Mouse (Mus musculus): Measurements from ENCODE around the gene Psmb7. TPM values are rescaled to one million over a fixed set of nuclear protein-coding genes. Genes with fewer than 3 reads are reported as not detected.

The Psmb7 gene
- polyA plus RNA-seq, 1 experiment from 2014 or later: 296 TPM

GRCm38 (mm10) chr2:38641761-38642160 lies 2.1 kb downstream of the Psmb7 start:
- H3K4me2 ChIP-seq: no peak overlapping the region
- ATAC-seq (ENCODE audit: insufficient number of reproducible peaks, insufficient read depth, low FRiP score, low TSS enrichment, low read depth): no peak
- 97% methylated on average over 1 of the region's 1 CpGs for WGBS
- H3K4me1 ChIP-seq (replicated peaks): peaks cover 14% of the 10 kb centered on the region
- no peaks in the 10 kb centered on the region for H3K27me3 ChIP-seq
- peaks cover 52% of the 10 kb centered on the region for H3K36me3 ChIP-seq
- H3K9me3 ChIP-seq: no peaks in the 10 kb centered on the region
- H3K27ac ChIP-seq: no peak overlapping the region
- no peak overlapping the region for H3K9ac ChIP-seq (replicated peaks)
- no peak overlapping the region for H3K4me3 ChIP-seq (replicated peaks)

GRCm38 (mm10) chr2:38637716-38638267 lies 6.1 kb downstream of the Psmb7 start:
- ATAC-seq (ENCODE audit: insufficient number of reproducible peaks, insufficient read depth, low FRiP score, low TSS enrichment, low read depth): no peak

DNA sequence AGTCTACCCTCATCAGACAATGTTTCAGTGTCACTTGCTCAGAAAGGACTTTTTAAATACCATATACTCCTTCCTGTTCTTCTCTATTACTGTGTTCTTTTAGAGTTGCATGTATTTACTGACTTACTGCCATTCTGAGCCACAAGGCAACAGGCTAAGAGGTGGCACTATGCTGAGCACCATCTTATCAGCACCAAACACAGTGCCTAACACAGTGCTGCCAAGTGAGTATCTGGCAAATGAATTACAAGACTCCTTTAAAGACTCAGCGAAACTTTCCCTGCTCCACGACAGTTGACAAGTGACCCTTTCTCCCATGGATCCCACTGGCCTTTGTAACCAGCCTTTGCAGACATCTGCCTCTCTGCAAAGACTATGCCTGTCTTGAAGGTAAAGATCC lies 13.3 kb downstream of the Psmb7 start:
- H3K36me3 ChIP-seq: peaks cover 94% of the 10 kb centered on the region
- 88% methylated on average over 2 of the region's 2 CpGs for WGBS
- no peak overlapping the region for H3K9ac ChIP-seq (replicated peaks)
- ATAC-seq (ENCODE audit: insufficient number of reproducible peaks, insufficient read depth, low FRiP score, low TSS enrichment, low read depth): no peak
- H3K4me3 ChIP-seq (replicated peaks): no peak overlapping the region
- no peak overlapping the region for H3K4me2 ChIP-seq
- H3K27me3 ChIP-seq: no peaks in the 10 kb centered on the region
- no peaks in the 10 kb centered on the region for H3K4me1 ChIP-seq (replicated peaks)
- no peak overlapping the region for H3K27ac ChIP-seq
- no peaks in the 10 kb centered on the region for H3K9me3 ChIP-seq

More at GRCm38 (mm10) chr2:38637716-38638267, 6.1 kb downstream of the Psmb7 start:
- 76% methylated on average over 4 of the region's 4 CpGs for WGBS
- Histone ChIP-seq H3K4me1 (replicated peaks) (peaks cover 5% of the 10 kb centered on the region), H3K4me3 (replicated peaks) (no peak overlapping the region), H3K9ac (replicated peaks) (no peak overlapping the region), H3K27ac (no peak overlapping the region), H3K36me3 (peaks cover 90% of the 10 kb centered on the region), H3K9me3 (no peaks in the 10 kb centered on the region), H3K4me2 (no peak overlapping the region), H3K27me3 (no peaks in the 10 kb centered on the region)

DNA sequence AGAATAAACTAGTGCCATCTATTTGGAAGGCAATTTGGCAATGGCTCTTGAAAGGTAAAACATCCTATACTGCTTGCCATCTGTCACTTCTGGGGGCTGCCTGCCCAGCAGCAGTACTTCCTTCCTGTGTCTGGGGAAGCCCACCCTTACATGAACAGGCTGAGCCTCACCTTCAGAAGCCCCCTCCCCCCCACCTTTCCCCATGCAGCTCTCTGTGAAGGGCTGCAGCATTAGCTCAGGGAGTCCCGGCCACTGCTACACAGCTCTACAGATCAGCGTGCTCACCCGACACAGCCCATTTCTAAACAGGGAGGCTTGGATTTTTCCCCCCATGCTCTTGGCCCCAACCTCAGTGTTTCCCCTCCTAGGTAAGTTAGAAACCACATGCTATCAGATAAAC lies 14.4 kb downstream of the Psmb7 start:
- Histone ChIP-seq H3K36me3 (peaks cover 89% of the 10 kb centered on the region), H3K9me3 (no peaks in the 10 kb centered on the region), H3K27ac (no peak overlapping the region), H3K4me3 (replicated peaks) (no peak overlapping the region), H3K4me1 (replicated peaks) (no peaks in the 10 kb centered on the region), H3K27me3 (no peaks in the 10 kb centered on the region), H3K4me2 (no peak overlapping the region), H3K9ac (replicated peaks) (no peak overlapping the region)
- 88% methylated on average over 3 of the region's 3 CpGs for WGBS
- no peak for ATAC-seq (ENCODE audit: insufficient number of reproducible peaks, insufficient read depth, low FRiP score, low TSS enrichment, low read depth)

DNA sequence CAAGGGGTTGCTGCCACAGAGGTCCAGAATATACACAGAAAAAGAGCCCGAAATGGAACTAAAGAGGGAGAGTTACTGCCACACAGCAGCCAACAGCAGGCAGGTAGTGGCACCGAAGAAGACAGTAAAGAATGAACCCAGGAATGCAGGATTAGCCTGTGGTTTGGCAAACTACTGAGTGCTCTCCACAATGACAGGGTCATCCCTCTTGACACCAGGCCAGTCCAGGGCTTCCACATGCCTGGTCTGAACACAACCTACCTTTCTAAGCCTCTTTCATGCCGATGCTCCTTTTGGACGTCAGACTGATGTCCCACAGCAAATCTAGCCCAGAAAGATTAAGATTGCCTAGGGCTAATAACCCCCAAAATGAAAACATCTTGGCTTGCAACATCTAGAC lies 15.1 kb downstream of the Psmb7 start:
- Histone ChIP-seq H3K4me2 (no peak overlapping the region), H3K9me3 (no peaks in the 10 kb centered on the region), H3K27ac (no peak overlapping the region), H3K9ac (replicated peaks) (no peak overlapping the region), H3K36me3 (peaks cover 82% of the 10 kb centered on the region), H3K4me3 (replicated peaks) (no peak overlapping the region), H3K4me1 (replicated peaks) (no peaks in the 10 kb centered on the region), H3K27me3 (no peaks in the 10 kb centered on the region)
- 90% methylated on average over 4 of the region's 4 CpGs for WGBS
- no peak for ATAC-seq (ENCODE audit: insufficient number of reproducible peaks, insufficient read depth, low FRiP score, low TSS enrichment, low read depth)

GRCm38 (mm10) chr2:38623821-38624590 lies 19.9 kb downstream of the Psmb7 start:
- Histone ChIP-seq H3K9me3 (no peaks in the 10 kb centered on the region), H3K9ac (replicated peaks) (no peak overlapping the region), H3K4me3 (replicated peaks) (no peak overlapping the region), H3K27ac (no peak overlapping the region), H3K27me3 (no peaks in the 10 kb centered on the region), H3K36me3 (peaks cover 66% of the 10 kb centered on the region), H3K4me1 (replicated peaks) (no peaks in the 10 kb centered on the region), H3K4me2 (no peak overlapping the region)
- no peak for ATAC-seq (ENCODE audit: insufficient number of reproducible peaks, insufficient read depth, low FRiP score, low TSS enrichment, low read depth)
- WGBS: 91% methylated on average over 8 of the region's 8 CpGs

GRCm38 (mm10) chr2:38623411-38623810 lies 20.5 kb downstream of the Psmb7 start:
- H3K4me1 ChIP-seq (replicated peaks): no peaks in the 10 kb centered on the region
- no peak overlapping the region for H3K9ac ChIP-seq (replicated peaks)
- H3K9me3 ChIP-seq: no peaks in the 10 kb centered on the region
- no peak overlapping the region for H3K4me2 ChIP-seq
- no peak for ATAC-seq (ENCODE audit: insufficient number of reproducible peaks, insufficient read depth, low FRiP score, low TSS enrichment, low read depth)
- peaks cover 66% of the 10 kb centered on the region for H3K36me3 ChIP-seq
- H3K27me3 ChIP-seq: no peaks in the 10 kb centered on the region
- no peak overlapping the region for H3K4me3 ChIP-seq (replicated peaks)
- no peak overlapping the region for H3K27ac ChIP-seq
- 84% methylated on average over 3 of the region's 3 CpGs for WGBS

- H3K27me3 ChIP-seq: no peaks in the 10 kb centered on the region
- H3K4me2 ChIP-seq: no peak overlapping the region
- WGBS: 78% methylated on average over 6 of the region's 6 CpGs
- H3K4me1 ChIP-seq (replicated peaks): no peaks in the 10 kb centered on the region
- H3K4me3 ChIP-seq (replicated peaks): no peak overlapping the region
- peaks cover 65% of the 10 kb centered on the region for H3K36me3 ChIP-seq
- H3K27ac ChIP-seq: no peak overlapping the region
- no peaks in the 10 kb centered on the region for H3K9me3 ChIP-seq
- ATAC-seq (ENCODE audit: insufficient number of reproducible peaks, insufficient read depth, low FRiP score, low TSS enrichment, low read depth): no peak
- no peak overlapping the region for H3K9ac ChIP-seq (replicated peaks)
Measured at GRCm38 (mm10) chr2:38621610-38622021, 22.3 kb downstream of the Psmb7 start.

- WGBS: 87% methylated on average over 4 of the region's 4 CpGs
- H3K27me3 ChIP-seq: no peaks in the 10 kb centered on the region
- H3K4me1 ChIP-seq (replicated peaks): no peaks in the 10 kb centered on the region
- H3K4me2 ChIP-seq: no peak overlapping the region
- no peak for ATAC-seq (ENCODE audit: insufficient number of reproducible peaks, insufficient read depth, low FRiP score, low TSS enrichment, low read depth)
- H3K4me3 ChIP-seq (replicated peaks): no peak overlapping the region
- no peak overlapping the region for H3K27ac ChIP-seq
- peaks cover 59% of the 10 kb centered on the region for H3K36me3 ChIP-seq
- no peaks in the 10 kb centered on the region for H3K9me3 ChIP-seq
- H3K9ac ChIP-seq (replicated peaks): no peak overlapping the region
Measured at GRCm38 (mm10) chr2:38621076-38621475, 22.8 kb downstream of the Psmb7 start.

DNA sequence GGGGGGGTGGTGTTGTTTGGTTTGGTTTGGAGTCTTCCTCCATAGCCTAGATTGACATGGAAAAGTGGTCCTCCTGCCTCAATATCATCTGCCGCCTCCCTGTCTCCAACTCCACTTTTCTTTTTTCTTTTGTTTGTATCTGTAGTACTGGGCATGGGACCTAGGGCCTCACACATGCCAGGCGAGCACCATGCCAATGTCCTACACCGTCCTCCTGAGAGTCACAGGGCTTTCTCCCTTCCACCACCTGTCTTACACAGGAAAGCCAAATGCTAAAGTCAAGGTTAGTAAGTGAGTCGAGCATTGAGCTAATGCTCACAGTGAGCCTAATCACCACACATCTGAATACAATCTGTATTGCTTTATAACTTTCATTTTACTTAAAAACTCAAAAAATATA lies 24.1 kb downstream of the Psmb7 start:
- 94% methylated on average over 4 of the region's 4 CpGs for WGBS
- ATAC-seq (ENCODE audit: insufficient number of reproducible peaks, insufficient read depth, low FRiP score, low TSS enrichment, low read depth): no peak
- H3K4me3 ChIP-seq (replicated peaks): no peak overlapping the region
- H3K27me3 ChIP-seq: no peaks in the 10 kb centered on the region
- H3K27ac ChIP-seq: no peak overlapping the region
- H3K9ac ChIP-seq (replicated peaks): no peak overlapping the region
- H3K9me3 ChIP-seq: no peaks in the 10 kb centered on the region
- H3K4me2 ChIP-seq: no peak overlapping the region
- peaks cover 48% of the 10 kb centered on the region for H3K36me3 ChIP-seq
- H3K4me1 ChIP-seq (replicated peaks): 0 out of 2 replicates have a peak, but pooled peaks cover 3% of the 10 kb centered on the region

DNA sequence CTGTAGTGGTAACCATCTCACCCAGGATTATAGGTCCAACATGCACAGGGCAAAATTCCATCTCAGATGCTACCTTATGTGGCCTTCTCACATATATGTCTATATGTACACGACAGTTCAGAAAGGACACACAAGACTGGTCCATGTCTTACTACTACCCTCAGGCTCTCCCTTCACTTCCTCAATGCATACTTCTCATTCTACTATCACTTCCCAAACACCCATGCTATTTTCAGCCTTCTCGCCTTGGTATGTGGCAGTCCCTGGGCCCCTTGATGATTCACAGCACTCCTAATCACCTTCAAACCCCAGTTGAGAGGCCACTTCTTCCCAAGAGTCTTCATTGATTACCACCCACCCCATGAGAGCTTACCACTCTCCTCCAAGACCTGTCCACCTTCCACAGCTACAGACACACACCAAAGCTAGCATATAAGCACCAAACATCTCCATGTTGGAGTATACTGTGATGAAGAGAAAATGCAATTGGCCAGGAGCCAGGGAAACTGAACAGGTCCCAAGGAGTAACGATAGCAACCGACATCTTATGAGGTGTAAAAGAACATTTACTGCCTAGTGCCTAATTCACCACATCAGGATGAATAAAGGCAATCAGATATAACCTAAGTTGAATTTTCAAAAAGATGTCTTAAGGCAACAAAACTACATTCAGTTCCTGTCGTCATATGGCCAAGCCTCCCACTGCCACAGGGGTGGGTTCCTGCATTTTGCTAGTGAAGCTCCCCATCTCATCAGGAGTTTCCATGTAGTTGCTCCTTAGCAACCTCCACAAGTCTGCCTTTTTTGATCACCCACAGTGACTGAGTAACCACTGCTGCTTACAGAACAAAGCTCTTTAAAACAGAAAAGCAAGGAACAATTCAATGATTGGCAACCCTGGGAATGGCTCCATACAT lies 26.7 kb downstream of the Psmb7 start:
- WGBS: 83% methylated on average over 5 of the region's 5 CpGs
- ATAC-seq (ENCODE audit: insufficient number of reproducible peaks, insufficient read depth, low FRiP score, low TSS enrichment, low read depth): no peak

More for the DNA sequence above, 26.7 kb downstream of the Psmb7 start:
- no peak overlapping the region for H3K9ac ChIP-seq (replicated peaks)
- 0 out of 2 replicates have a peak, but pooled peaks cover 3% of the 10 kb centered on the region for H3K4me1 ChIP-seq (replicated peaks)
- no peak overlapping the region for H3K4me3 ChIP-seq (replicated peaks)
- H3K27me3 ChIP-seq: no peaks in the 10 kb centered on the region
- H3K9me3 ChIP-seq: no peaks in the 10 kb centered on the region
- H3K36me3 ChIP-seq: peaks cover 60% of the 10 kb centered on the region
- H3K27ac ChIP-seq: no peak overlapping the region
- no peak overlapping the region for H3K4me2 ChIP-seq

All from limb, embryonic 12.5 days (tissue).